Mouse (Mus musculus) adipocyte (in vitro differentiated cells): ENCODE measurements around the gene Dand5.
A peak's percentile ranks its signal among the peaks of the same experiment; 100 is the strongest.

Source experiments
- DNase-seq: peaks from one replicate; pipeline ENCODE4 v3.0.0-alpha.2; 2016; ENCODE audit warnings: low spot score

Dand5 gene

DNA sequence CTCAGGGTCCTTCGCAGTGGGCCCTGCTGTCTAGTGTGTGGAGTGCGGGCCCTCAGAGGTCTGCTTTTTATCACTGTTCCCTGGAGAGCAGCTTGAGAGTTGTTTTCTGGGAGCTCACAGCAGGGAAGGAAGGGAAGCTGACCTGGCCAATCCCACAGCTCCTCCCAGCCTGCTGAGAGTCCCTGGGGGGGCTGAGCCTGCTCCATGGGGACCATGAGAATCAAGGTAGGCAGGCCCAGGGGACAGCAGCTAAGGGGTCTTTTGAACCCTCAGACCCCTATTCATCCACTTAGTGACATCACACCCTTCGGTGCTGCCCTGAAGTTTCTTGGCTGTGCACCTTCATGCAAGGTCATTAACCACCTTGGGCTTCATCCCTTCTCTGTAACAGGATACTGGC lies at the start of gene Dand5:
Gene Dand5, minus strand, starts transcription at position 101 of the 400 bp plus-strand sequence.
- DNase-seq: no peak

DNA sequence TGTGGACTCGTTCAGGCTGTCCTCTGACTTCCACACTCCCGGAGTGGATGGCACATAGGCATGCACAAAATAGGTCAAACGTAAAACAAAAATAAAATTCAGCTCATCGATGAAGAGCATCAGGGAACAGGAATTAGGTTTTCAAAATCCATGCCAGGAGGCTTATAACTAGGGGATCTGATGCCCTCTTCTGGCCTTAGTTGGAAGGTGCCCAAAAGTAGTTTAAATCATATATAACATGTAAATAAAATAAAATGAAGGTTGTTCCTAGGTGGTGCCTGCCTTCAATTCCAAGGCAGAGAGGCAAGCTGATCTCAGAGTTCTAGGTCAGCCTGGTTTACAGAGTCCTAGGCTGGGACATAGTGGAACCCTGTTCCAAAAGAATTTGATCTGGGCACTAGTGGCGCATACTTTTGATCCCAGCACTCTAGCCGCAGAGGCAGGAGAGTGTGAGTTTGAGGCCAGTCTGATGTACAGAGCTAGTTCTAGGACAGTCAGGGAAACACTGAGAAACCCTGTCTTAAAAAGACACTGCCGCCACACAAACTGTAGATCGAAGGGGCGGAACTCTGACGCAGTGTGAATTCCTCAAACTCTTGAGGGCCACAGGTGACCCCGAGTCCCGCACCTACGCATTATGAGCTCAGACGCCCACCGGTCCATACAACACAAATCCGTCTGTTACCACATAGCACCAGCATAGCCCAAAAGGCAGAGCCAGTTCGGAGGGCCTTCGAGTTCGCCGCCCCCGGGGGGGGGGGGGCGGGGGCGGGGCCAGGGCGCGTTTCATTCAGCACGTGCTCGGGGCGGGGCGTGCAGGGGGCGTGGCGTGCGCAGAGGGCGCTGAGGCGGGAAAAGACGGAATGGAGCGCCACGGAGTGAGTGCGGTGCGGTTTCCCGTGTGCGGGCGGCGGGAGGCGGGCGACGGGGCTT lies 49.0 kb upstream of the Dand5 start, which contains the start of gene Syce2:
Gene Syce2, plus strand, starts transcription at position 736 of the 933 bp plus-strand sequence.
- no peak for DNase-seq

DNA sequence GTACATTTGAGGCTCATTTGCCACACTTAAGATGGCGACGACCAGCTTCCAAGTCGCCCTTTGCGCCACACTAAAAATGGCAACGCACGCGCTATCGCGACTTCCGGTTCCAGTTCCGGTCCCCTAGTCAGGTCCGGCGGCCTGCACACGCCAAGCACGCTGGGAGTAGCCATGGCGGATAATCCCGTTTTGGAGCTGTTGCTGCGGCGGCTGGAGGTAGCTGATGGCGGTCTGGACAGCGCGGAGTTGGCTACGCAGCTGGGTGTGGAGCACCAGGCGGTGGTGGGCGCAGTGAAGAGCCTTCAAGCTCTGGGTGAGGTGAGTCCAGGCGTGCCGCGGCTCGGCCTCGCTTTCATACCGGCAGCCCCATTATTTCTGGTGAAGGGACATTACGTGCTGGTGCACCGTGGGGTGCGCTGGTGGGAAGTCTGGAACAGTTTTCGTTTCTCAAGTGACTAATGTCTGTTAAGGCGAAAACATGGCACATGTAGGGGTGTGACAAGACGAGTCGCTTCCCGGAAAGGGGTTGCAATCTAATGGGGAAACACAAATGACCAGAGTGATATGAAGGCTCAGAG lies 34.3 kb upstream of the Dand5 start, which contains the start of gene Farsa:
Gene Farsa, plus strand, starts transcription at position 126 of the 578 bp plus-strand sequence.
- DNase-seq: peak; percentile 97

DNA sequence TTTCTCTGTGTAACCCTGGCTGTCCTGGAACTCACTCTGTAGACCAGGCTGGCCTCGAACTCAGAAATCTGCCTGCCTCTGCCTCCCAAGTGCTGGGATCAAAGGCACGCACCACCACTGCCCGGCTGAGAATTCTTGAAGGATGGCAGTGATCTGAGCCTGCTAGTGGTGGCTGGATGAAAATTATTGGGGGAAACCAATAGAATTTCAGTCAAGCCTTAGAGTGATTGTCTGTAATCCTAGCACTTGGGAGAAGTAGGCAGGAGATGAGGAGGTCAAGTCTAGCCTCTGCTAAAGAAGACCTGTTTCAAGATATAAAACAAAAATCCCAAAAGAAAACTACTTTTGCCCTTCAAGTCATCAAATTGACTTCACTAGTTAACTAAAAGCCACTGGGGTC lies 33.8 kb upstream of the Dand5 start:
- no peak for DNase-seq

DNA sequence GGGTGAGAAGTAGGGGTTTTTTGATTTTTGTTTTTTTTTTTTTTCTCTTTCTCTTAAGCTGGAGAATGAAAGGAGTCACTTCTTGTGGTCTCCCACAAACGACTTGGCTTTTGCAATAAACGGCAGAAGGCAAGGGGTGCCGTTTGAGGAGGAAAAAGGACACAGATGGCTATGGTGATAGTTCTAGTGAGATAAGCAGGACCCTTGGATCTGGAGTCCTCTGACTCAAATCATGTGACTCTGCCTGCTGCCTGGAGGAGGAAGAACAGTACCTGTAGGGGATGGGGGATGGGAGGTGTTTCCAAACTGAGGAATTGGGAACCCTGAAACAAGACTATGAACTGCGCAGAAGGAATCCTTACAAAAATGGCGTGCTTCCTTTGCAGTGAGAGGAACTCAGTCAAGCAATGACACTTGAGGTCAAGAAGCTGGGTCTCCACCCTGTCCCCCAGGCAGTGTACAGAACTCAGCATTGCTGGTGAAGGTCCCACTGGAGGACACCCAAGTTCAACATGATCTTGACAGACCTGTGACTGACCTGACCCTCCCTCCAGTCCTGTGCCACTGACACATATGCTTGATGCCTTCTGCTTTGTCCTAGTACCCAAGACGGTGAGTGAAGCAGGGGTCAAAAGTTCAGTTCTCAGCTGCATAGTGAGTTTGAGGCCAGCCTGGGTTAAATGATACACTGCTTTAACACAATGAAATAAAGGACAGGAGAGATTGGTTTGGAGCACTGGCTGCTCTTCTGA lies 25.2 kb upstream of the Dand5 start:
- DNase-seq: no peak

DNA sequence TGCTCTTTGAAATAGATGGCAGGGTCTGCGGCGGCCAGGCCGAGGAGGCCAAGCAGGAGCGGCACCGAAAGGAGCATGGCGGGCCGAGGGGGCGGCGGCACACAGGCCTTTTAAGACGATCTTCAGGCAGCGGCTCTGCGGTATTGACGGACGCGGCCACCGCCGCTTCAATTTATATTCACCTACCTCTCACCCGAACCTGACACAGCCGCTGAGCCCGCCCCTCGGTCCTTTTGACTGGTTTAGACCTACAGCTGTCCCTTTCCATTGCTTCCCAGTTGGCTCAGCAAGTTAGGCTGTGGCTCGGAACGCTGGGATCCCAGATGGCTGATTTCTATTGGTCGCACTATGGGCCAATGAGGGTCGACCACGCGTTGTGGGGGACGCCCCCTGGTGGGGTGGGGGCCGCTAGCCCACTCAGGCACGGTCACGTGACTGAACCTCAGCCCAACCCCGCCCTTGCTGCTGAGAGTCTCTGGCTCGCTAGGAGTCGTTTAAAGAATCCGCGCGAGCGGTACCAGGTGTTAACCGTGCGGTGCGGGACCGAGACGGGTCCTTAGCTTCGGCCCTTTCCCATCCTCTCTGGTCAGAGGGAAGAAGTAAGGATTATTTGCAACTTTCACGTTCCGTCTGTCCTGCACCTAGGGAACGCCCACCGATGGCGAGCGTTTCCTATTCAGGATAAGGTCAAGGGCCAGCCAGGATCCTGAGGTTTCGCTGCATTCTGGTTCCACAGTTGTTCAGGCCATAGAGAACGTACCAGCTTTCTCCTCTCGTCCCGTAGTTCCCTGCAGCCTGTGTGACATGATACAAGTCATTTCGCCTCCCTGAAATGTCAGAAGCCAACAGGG lies 24.3 kb upstream of the Dand5 start, which contains the start of gene Calr:
Gene Calr, minus strand, starts transcription at position 213 of the 851 bp plus-strand sequence.
- peak; percentile 100 for DNase-seq

DNA sequence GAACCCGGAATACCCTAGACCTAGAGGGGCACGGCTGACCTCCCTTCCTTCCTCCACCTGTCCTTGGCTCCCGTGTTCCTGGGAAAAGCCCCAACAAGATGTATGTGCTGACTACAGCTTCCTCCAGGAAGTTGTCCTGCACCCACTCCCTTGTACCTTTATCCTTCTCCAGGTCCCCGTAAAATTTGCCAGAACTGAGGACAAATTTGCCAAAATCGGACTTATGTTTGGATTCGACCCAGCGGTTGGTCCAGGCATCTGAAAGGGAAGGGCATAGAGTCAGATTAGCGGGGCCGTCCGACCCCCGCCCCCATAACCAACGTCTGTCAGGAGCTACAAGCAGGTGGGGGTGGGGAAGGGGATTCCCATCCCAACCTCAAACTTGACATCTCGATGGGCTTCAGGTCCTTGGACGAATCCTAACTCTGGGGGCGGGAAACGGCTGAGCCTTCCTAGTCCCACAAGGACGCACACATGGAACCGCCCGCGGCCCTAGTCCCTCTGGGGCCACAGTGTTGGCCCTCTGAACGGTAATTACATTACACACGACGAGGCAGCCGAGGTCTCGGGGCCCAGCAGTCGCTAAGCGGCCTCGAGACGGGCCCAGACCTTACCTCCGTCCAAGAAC lies 23.6 kb upstream of the Dand5 start:
- peak; percentile 52 for DNase-seq

DNA sequence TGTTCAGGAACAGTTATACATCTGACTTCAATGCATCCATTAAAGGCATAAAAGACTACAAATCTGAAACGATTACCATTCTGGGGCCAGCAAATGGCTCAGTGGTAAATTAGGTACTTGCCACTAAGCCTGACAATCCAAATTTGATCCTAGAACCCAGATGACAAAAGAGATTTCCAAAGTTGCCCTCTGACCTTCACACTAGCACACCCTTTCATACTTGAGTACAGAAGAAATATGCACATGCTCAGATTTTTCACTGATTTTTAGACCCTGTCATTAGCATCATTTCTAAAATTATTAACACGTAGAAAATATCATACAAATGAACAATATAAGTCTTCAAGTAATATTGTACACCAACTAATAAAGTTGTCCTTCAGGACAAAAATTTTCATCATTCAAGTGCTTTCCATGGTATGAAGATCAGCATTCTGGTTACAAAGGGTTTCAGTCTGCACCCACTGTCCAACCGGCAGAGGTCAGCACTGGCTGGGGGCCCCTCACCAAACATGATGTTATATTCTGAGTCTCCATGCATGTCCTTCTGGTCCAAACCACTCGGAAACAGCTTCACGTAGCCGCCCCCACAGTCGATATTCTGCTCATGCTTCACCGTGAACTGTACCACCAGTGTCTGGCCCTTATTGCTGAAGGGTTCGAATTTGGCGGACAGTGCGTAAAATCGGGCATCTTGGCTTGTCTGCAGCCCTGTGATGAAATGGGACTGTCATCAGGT lies 22.9 kb upstream of the Dand5 start:
- peak; percentile 68 for DNase-seq

DNA sequence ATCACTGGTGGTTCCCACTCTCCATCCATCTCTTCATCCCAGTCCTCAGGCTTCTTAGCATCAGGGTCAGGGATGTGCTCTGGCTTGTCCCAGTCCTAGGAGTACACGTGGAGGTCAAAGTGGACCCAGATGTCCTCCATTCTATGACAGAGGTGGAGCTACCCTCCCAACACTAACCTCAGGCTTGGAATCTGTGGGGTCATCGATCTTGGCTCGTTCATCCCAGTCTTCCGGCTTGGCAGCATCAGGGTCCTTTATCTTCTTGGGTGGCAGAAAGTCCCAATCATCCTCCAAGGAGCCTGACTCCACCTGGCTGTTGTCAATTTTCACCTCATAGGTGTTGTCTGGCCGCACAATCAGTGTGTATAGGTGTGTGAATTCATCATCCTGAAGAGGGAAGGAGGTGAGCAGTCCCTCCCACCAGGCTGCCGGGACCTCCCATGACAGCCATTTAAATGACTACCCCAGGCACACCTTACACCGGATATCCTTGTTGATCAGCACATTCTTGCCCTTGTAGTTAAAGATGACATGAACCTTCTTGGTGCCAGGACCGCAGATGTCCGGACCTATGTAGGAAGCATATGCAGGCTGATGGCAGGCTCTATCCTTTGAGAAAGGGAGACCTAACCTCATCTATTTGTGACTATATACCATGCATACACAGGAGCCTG lies 21.9 kb upstream of the Dand5 start:
- DNase-seq: no peak

DNA sequence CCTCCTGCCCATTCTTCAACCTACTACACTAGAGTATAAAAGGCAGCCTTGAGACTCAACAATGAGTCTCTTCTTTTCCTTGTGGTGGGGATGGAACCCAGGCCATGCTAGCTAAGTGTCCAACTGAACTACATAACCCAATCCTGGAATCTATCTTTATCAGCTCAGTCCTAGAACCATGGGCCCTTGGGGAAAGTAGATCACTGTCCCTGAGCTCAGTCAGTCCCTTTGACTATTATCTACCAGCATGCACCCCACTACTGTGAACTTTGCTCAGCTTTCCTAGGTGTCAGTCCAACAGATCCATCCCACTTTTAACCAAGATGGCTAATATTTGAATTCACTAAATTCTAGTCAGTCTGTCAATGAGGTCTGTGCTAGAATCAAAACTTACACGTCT lies 18.9 kb upstream of the Dand5 start:
- no peak for DNase-seq

DNA sequence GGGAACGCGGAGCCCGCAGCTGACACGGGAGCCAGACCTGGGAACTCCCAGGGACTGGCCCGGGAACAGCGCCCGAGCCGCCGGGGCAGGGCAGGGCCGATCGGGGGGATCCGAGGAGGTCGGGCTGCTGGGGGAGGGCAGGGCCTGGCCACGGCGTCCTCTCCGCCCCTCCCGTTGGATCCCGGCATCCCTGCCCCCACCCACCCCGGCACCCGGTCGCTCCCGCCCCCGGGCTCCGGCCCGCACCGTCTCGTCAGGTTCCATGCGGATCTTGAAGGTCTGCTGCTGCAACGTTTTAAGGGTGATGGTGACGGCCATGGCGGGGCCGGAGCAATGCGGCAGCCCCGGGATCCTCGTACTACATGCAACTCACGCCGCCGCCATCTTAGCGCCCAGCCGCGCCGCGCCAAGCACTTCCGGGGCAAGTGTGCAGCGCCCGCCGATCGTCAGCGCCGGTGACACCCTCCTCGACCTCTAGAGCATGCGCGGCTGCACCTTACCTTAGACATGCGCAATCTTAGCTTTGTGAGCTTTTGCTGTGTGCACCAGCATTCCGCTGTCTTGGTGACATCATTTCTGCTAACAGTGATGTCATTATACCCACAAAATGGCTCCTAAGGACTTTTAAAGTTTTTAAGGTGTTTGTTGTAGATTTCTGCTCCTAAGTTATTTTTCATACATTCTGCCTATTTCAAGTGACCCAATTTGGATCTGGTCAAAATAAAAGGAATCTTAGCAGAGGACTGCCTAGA lies 17.8 kb upstream of the Dand5 start, which contains the start of gene Rad23a:
Gene Rad23a, minus strand, starts transcription at position 418 of the 752 bp plus-strand sequence.
- DNase-seq: peak; percentile 98

DNA sequence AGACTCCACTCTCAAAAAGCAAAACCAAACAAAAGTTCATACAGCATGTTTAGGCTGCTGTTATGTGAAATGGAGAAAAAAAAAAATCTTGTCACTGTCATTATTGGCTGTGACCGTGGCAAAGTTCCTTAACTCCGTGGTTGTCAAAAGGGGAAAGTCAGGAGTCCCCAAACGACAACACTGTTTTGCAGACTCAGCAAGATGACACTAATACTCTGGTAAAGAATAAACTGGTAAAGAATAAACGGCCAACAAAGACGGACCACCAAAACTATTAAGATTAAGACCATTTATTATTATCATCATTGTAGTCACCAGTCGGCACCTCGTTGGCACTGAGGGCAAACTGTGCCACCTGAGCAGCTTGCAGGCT lies 17.2 kb upstream of the Dand5 start:
- DNase-seq: no peak

DNA sequence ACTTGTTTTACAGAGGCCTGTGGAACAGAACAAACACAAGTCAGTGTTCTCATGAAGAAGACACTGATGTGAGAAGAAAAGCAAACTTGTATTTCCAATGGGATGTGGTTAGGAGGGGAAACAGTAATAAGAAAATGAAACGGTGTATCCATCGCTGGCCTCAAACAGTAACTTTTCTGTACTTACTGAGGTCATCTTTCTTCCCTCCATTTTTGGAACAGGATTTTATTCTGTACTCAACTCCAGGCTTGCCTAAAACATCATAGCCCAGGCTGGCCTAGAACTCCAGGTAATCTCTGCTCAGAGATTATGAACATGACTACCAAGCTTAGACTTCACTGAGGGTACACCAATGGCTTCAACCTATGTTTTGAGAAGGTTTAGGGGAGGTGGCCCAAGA lies 16.8 kb upstream of the Dand5 start:
- DNase-seq: no peak

DNA sequence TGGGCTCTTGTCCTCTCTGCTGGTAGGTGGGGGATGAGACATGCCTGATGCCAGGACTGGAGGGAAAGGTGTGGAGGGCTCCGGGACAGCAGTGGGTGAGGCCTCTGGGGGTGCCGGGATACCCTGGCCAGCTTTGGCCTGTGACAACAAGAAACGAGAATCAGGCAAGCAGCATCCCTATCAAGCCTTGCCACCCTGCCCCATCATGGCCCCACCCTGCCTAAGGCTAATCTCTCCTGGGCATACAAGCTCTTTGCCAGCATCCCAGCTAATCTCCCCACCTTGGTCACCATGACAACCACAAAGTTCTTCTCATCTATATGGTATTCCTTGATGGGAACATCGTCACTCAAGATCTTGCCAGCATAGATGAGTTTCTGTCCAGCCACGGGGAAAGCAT lies 15.9 kb upstream of the Dand5 start:
- DNase-seq: no peak

DNA sequence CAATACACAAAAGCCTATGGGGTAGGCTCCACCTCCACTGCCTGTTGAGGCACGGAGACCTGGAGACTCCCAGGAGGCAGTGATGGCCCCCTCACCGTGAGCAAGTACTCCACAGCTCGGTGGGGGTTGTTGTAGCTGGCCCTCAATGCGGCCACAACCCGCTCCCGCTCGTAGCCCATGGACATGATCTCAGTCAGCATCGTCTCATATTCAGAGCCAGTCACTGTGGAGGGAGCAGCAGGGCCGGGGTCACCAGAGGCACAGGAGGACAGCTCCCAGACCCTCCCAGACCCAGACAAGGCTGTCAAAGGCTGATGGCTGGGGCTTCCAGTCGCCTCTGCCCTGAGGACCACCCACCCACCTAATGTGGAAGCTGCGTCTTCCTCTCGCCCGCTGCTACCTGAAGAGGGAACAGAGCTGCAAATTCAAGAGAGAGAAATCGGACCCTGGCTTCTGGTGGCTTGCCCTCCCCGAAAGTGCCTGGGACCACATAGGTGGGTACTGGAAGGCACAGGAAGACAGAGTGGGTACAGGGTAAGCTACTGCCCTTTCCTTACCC lies 15.4 kb upstream of the Dand5 start:
- no peak for DNase-seq

DNA sequence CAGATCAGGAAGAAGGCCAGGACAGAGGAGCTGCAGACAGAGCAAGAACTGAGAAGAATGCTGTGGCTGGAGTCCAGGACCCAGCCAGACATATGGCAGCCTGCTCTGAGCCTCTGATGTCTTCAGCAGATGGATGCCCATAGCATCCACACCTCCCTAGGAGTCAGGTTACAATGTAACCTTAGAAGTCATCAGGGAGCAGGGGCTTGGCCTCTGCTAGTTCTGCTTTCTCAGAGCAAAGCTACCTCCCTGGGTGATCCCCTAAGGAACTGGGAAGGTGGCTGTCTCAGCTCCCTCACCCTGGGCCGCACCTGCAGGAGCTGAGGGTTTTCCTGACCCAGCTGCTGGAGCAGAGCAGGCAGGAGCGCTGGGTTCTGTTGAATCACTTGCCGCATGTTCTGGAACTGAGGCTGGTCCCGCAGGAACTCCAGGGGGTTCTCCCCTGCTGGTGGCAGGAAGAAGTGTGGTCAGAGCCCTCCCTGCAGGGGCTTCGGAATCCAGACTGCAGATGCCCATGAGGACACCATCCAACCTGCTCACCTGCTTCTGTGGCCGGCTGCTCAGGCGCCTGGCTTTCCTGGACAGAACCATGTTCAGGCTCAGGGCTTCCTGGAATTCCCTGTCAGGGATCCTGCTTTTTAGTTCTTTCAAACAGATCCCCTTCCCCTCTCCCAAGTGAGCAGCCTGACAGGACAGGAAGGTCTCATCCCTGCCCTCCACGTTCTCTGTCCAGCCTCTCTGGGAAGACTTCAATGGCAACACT lies 14.7 kb upstream of the Dand5 start:
- DNase-seq: no peak

DNA sequence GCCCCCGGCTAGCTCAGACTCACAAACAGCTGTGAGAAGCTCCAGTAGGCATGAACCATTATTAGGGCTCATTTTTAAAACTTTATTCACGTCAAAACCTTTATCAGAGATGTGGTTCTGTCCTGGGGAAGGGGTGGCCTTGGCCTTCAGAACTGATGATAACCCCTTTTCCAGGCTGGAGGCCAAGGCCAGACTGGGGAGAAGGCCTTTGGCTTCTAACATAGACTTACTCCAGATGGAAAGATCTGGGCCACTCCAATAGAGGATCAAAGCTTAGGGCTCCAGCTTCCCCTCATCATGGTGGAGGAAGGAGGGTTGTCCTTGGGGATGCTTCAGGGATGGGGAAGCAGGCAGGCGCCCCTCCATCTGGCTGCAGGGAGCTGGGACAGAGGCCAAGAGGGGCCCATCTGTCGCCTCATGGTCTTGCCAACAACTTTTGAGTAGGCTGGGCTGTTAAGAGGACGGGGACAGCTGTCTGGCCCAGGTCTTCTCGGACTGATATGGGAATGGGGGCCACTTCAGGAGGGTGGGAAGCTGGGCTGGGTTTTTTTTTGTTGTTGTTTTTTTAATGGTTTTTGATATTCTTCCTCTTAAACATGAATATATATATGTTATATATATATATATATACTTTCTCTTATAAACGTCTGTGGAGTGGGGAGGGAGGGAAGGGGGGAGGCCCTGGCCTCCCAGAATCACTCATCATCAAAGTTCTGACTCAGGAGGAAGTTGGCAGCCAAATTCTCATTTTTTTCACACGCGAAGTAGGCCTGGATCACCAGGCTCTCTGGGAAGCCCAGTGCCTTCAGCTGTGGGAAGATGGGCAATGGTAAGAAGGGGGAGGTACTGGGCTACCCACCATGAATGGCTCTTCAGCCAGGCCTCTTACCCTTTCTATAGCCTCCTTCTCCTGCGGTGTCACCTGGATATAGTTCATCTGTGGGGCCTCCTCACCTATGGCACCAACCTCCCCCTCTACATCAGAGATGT lies 12.5 kb upstream of the Dand5 start:
- DNase-seq: no peak
